Mouse (Mus musculus): Measurements from ENCODE around the gene Snrnp35. TPM values are rescaled to one million over a fixed set of nuclear protein-coding genes. Genes with fewer than 3 reads are reported as not detected.

Snrnp35 gene
- total and polyA plus RNA-seq, 3 experiments = 10.1 to 26.6 (median 10.2) TPM

- no peak for DNase-seq (ENCODE audit: low spot score)
- TF ChIP-seq POLR2AphosphoS5 (IDR thresholded peaks at IDR 0.05; ENCODE audit: insufficient replicate concordance, low read depth, low read length) = no peak
- ATAC-seq (ENCODE audit: extremely low read depth, insufficient number of reproducible peaks, low FRiP score, poor library complexity, severe bottlenecking) = no peak
- no peaks in the 10 kb centered on the region for H3K9me3 ChIP-seq (replicated peaks)
- H3K27me3 ChIP-seq (ENCODE audit: insufficient read depth, low read length) = no peaks in the 10 kb centered on the region
- peak overlapping the region; percentile 10; the same call in 1 of the 2 replicates for H3K4me3 ChIP-seq (ENCODE audit: low read depth, low read length)
- peaks cover 82% of the 10 kb centered on the region for H3K36me3 ChIP-seq (replicated peaks)
- H3K4me1 ChIP-seq (ENCODE audit: insufficient read depth, low read depth, low read length) = peaks cover 88% of the 10 kb centered on the region
These were observed 33.4 kb upstream of the Snrnp35 start for GRCm38 (mm10) chr5:124449494-124449893.

GRCm38 (mm10) chr5:124450051-124450450, 32.9 kb upstream of the Snrnp35 start:
- no peak for DNase-seq (ENCODE audit: low spot score)
- peaks cover 84% of the 10 kb centered on the region for H3K4me1 ChIP-seq (ENCODE audit: insufficient read depth, low read depth, low read length)
- no peak for TF ChIP-seq POLR2AphosphoS5 (IDR thresholded peaks at IDR 0.05; ENCODE audit: insufficient replicate concordance, low read depth, low read length)
- no peak for TF ChIP-seq GATA1 (IDR thresholded peaks at IDR 0.05; ENCODE audit: borderline replicate concordance, low read length)
- no peak for TF ChIP-seq TAL1 (conservative IDR thresholded peaks at IDR 0.05; ENCODE audit: low read depth, low read length)
- no peak for TF ChIP-seq GATA2 (IDR thresholded peaks at IDR 0.05; ENCODE audit: borderline replicate concordance, low read depth, low read length)
- TF ChIP-seq CTCF (IDR thresholded peaks at IDR 0.05; ENCODE audit: low read depth, low read length) = no peak
- peaks cover 87% of the 10 kb centered on the region for H3K36me3 ChIP-seq (replicated peaks)
- no peak for ATAC-seq (ENCODE audit: extremely low read depth, insufficient number of reproducible peaks, low FRiP score, poor library complexity, severe bottlenecking)
- H3K27me3 ChIP-seq (ENCODE audit: insufficient read depth, low read length) = no peaks in the 10 kb centered on the region
- peak overlapping the region; percentile 56; the same call in 1 of the 2 replicates for H3K4me3 ChIP-seq (ENCODE audit: low read depth, low read length)
- no peaks in the 10 kb centered on the region for H3K9me3 ChIP-seq (replicated peaks)

- DNase-seq (ENCODE audit: low spot score) (no peak), ATAC-seq (ENCODE audit: extremely low read depth, insufficient number of reproducible peaks, low FRiP score, poor library complexity, severe bottlenecking) (no peak)
- peak overlapping the region; percentile 56; the same call in 1 of the 2 replicates for H3K4me3 ChIP-seq (ENCODE audit: low read depth, low read length)
- H3K9me3 ChIP-seq (replicated peaks) = no peaks in the 10 kb centered on the region
- TF ChIP-seq GATA1 (IDR thresholded peaks at IDR 0.05; ENCODE audit: borderline replicate concordance, low read length) (no peak), GATA2 (IDR thresholded peaks at IDR 0.05; ENCODE audit: borderline replicate concordance, low read depth, low read length) (no peak), CTCF (IDR thresholded peaks at IDR 0.05; ENCODE audit: low read depth, low read length) (no peak), TAL1 (conservative IDR thresholded peaks at IDR 0.05; ENCODE audit: low read depth, low read length) (no peak; the same call in 1 of the 2 replicates), POLR2AphosphoS5 (IDR thresholded peaks at IDR 0.05; ENCODE audit: insufficient replicate concordance, low read depth, low read length) (no peak)
- H3K4me1 ChIP-seq (ENCODE audit: insufficient read depth, low read depth, low read length) = peaks cover 88% of the 10 kb centered on the region
- H3K36me3 ChIP-seq (replicated peaks) = peaks cover 93% of the 10 kb centered on the region
- H3K27me3 ChIP-seq (ENCODE audit: insufficient read depth, low read length) = no peaks in the 10 kb centered on the region
These were observed 32.1 kb upstream of the Snrnp35 start for GRCm38 (mm10) chr5:124450641-124451340.

- peak overlapping the region; percentile 47; the same call in 1 of the 2 replicates for H3K4me3 ChIP-seq (ENCODE audit: low read depth, low read length)
- peaks cover 97% of the 10 kb centered on the region for H3K36me3 ChIP-seq (replicated peaks)
- no peaks in the 10 kb centered on the region for H3K9me3 ChIP-seq (replicated peaks)
- H3K4me1 ChIP-seq (ENCODE audit: insufficient read depth, low read depth, low read length) = peaks cover 73% of the 10 kb centered on the region
- TF ChIP-seq CTCF (IDR thresholded peaks at IDR 0.05; ENCODE audit: low read depth, low read length) = no peak
- TF ChIP-seq TAL1 (conservative IDR thresholded peaks at IDR 0.05; ENCODE audit: low read depth, low read length) = no peak
- TF ChIP-seq GATA1 (IDR thresholded peaks at IDR 0.05; ENCODE audit: borderline replicate concordance, low read length) = no peak
- no peak for TF ChIP-seq GATA2 (IDR thresholded peaks at IDR 0.05; ENCODE audit: borderline replicate concordance, low read depth, low read length)
- TF ChIP-seq POLR2AphosphoS5 (IDR thresholded peaks at IDR 0.05; ENCODE audit: insufficient replicate concordance, low read depth, low read length) = no peak
- no peak for ATAC-seq (ENCODE audit: extremely low read depth, insufficient number of reproducible peaks, low FRiP score, poor library complexity, severe bottlenecking)
- DNase-seq (ENCODE audit: low spot score) = no peak
- no peaks in the 10 kb centered on the region for H3K27me3 ChIP-seq (ENCODE audit: insufficient read depth, low read length)
These were observed 30.3 kb upstream of the Snrnp35 start for GRCm38 (mm10) chr5:124452494-124453228.

GRCm38 (mm10) chr5:124453339-124454081, 29.4 kb upstream of the Snrnp35 start:
- H3K36me3 ChIP-seq (replicated peaks) = peaks cover 97% of the 10 kb centered on the region
- DNase-seq (ENCODE audit: low spot score) = no peak

GRCm38 (mm10) chr5:124454082-124454419, 28.9 kb upstream of the Snrnp35 start:
- no peak for ATAC-seq (ENCODE audit: extremely low read depth, insufficient number of reproducible peaks, low FRiP score, poor library complexity, severe bottlenecking)

More at GRCm38 (mm10) chr5:124453339-124454081, 29.4 kb upstream of the Snrnp35 start:
- no peak for TF ChIP-seq GATA2 (IDR thresholded peaks at IDR 0.05; ENCODE audit: borderline replicate concordance, low read depth, low read length)
- no peak for TF ChIP-seq CTCF (IDR thresholded peaks at IDR 0.05; ENCODE audit: low read depth, low read length)
- no peak for TF ChIP-seq TAL1 (conservative IDR thresholded peaks at IDR 0.05; ENCODE audit: low read depth, low read length)
- no peak for TF ChIP-seq GATA1 (IDR thresholded peaks at IDR 0.05; ENCODE audit: borderline replicate concordance, low read length)
- TF ChIP-seq POLR2AphosphoS5 (IDR thresholded peaks at IDR 0.05; ENCODE audit: insufficient replicate concordance, low read depth, low read length) = no peak
- Histone ChIP-seq H3K4me1 (ENCODE audit: insufficient read depth, low read depth, low read length) (peaks cover 65% of the 10 kb centered on the region), H3K4me3 (ENCODE audit: low read depth, low read length) (peak overlapping the region; percentile 47; the same call in 1 of the 2 replicates), H3K9me3 (replicated peaks) (no peaks in the 10 kb centered on the region), H3K27me3 (ENCODE audit: insufficient read depth, low read length) (no peaks in the 10 kb centered on the region)
- ATAC-seq (ENCODE audit: extremely low read depth, insufficient number of reproducible peaks, low FRiP score, poor library complexity, severe bottlenecking) = no peak

More at GRCm38 (mm10) chr5:124454082-124454419, 28.9 kb upstream of the Snrnp35 start:
- Histone ChIP-seq H3K9me3 (replicated peaks) (no peaks in the 10 kb centered on the region), H3K4me1 (ENCODE audit: insufficient read depth, low read depth, low read length) (peaks cover 60% of the 10 kb centered on the region), H3K36me3 (replicated peaks) (peaks cover 97% of the 10 kb centered on the region), H3K27me3 (ENCODE audit: insufficient read depth, low read length) (no peaks in the 10 kb centered on the region), H3K4me3 (ENCODE audit: low read depth, low read length) (no peak overlapping the region)
- TF ChIP-seq GATA2 (IDR thresholded peaks at IDR 0.05; ENCODE audit: borderline replicate concordance, low read depth, low read length) = no peak
- TF ChIP-seq GATA1 (IDR thresholded peaks at IDR 0.05; ENCODE audit: borderline replicate concordance, low read length) = no peak
- no peak for TF ChIP-seq POLR2AphosphoS5 (IDR thresholded peaks at IDR 0.05; ENCODE audit: insufficient replicate concordance, low read depth, low read length)
- no peak for TF ChIP-seq CTCF (IDR thresholded peaks at IDR 0.05; ENCODE audit: low read depth, low read length)
- TF ChIP-seq TAL1 (conservative IDR thresholded peaks at IDR 0.05; ENCODE audit: low read depth, low read length) = no peak
- no peak for DNase-seq (ENCODE audit: low spot score)

All from G1E (cell line).